Mouse (Mus musculus): ENCODE data around the gene Ptges.

DNA sequence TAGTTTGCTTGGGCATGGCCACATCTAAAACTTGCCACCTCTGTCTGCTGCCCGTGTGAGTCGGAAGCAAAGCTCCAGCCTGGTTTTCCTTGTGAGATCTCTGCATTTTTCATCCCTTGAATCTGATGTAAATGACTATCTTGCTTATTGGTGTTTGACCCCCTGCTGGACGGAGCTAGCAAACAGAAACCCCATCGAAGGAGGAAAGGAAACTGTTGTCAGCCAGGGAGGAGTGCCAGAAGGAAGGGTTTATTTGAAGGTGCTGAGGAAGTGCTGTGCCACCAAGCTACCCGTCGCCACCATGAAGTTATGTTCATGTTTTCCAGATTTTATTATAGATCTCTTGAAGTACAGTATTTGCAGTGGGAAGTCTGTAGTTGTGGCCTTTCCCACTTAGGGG lies 25.1 kb upstream of the Ptges start:
- TF ChIP-seq CTCF (IDR thresholded peaks at IDR 0.05; ENCODE audit: borderline replicate concordance, control insufficient read depth, extremely low read depth, insufficient read depth, low read length, poor library complexity) (no peak), POLR2A (IDR thresholded peaks at IDR 0.05; ENCODE audit: control insufficient read depth, extremely low read depth, insufficient read depth, low read length, poor library complexity) (no peak)

Measured in thymus, adult 2 months (tissue).